Mouse (Mus musculus) heart, postnatal 0 days (tissue): ENCODE data around the gene Krtap5-2.

Experiments
- CTCF ChIP-seq: IDR thresholded peaks from 2 replicates; pipeline ENCODE4 v1.5.1; 2016; ENCODE audit warnings: antibody characterized with exemption, control low read depth, low read depth
- EP300 ChIP-seq: IDR thresholded peaks from 2 replicates; pipeline ENCODE4 v1.6.1; 2016; ENCODE audit warnings: antibody characterized with exemption, low read depth

- TF ChIP-seq CTCF (no peak), EP300 (no peak)
Observed at GRCm38 (mm10) chr7:142148633-142149032, 27.2 kb downstream of the Krtap5-2 start.
